Mouse (Mus musculus) neural tube, embryonic 14.5 days (tissue): ENCODE measurements around the gene Coro7. TPM values are rescaled to one million over a fixed set of nuclear protein-coding genes. Genes with fewer than 3 reads are reported as not detected.

ENCODE experiments used
- ATAC-seq: fragments of 200-750 bp; cut with Nextera tagmentation; 2 replicates; pipeline ENCODE4 v1.8.0; 2017; ENCODE audit warnings: low read depth, mild to moderate bottlenecking, moderate TSS enrichment, moderate library complexity
- H3K27ac ChIP-seq: fragments of 300-500 bp; sonication (generic); 2 replicates; pipeline ENCODE4 v1.5.1; 2014; ENCODE audit warnings: low read depth, mild to moderate bottlenecking, control low read depth, low read length, moderate library complexity, mixed read lengths
- H3K27me3 ChIP-seq: fragments of 300-500 bp; sonication (generic); 2 replicates; pipeline ENCODE4 v1.6.1; 2014; ENCODE audit warnings: low read length; ENCODE audit not compliant: control insufficient read depth, insufficient read depth
- H3K36me3 ChIP-seq: fragments of 300-500 bp; sonication (generic); 2 replicates; pipeline ENCODE4 v1.6.1; 2014; ENCODE audit warnings: low read length, mixed read lengths; ENCODE audit not compliant: control insufficient read depth, insufficient read depth
- H3K4me1 ChIP-seq: fragments of 300-500 bp; sonication (generic); 2 replicates; pipeline ENCODE4 v1.6.1; 2014; ENCODE audit warnings: low read length; ENCODE audit not compliant: control insufficient read depth, insufficient read depth
- H3K4me2 ChIP-seq: fragments of 300-500 bp; sonication (generic); 2 replicates; pipeline ENCODE4 v1.6.1; 2014; ENCODE audit warnings: mild to moderate bottlenecking, low read depth, low read length, control low read depth
- H3K4me3 ChIP-seq: fragments of 300-500 bp; sonication (generic); 2 replicates; pipeline ENCODE4 v1.5.1; 2014; ENCODE audit warnings: low read depth, low read length, control low read depth, mixed read lengths
- H3K9ac ChIP-seq: fragments of 300-500 bp; sonication (generic); replicated peaks from 2 replicates; pipeline ENCODE4 v1.6.1; 2014; ENCODE audit warnings: low read depth, mild to moderate bottlenecking, control low read depth, low read length, mixed read lengths
- H3K9me3 ChIP-seq: fragments of 300-500 bp; sonication (generic); 2 replicates; pipeline ENCODE4 v1.6.1; 2016; ENCODE audit warnings: low read length; ENCODE audit not compliant: control insufficient read depth
- WGBS: fragments of 180-500 bp; shearing (Covaris S2); extraction: QIAGEN DNeasy Blood & Tissue Kit; methylation state at CpG from one replicate; pipeline ENCODE4 v1.1.7; 2014; 5-methylcytosine and 5-hydroxymethylcytosine counted together
- polyA plus RNA-seq: library from polyadenylated mRNA; unstranded; fragments of >200 nt; fragmentation: Nextera tagmentation; extraction: Ambion mirVana; gene quantifications from 2 replicates; pipeline ENCODE4 v1.2.1, GENCODE M21; 2014

The Coro7 gene
- polyA plus RNA-seq, 1 experiment from 2014 or later = 28.6 TPM

GRCm38 (mm10) chr16:4639831-4640237 lies 39.7 kb downstream of the Coro7 start, which contains the start of the genes Vasn and Dnaja3:
Vasn (plus strand) TSS chr16:4639941.
Dnaja3 (plus strand) TSS chr16:4639989.
- Histone ChIP-seq H3K9me3 (no peaks in the 10 kb centered on the region), H3K4me2 (peak within 1 kb of the TSS; percentile 65), H3K27me3 (no peaks in the 10 kb centered on the region), H3K4me1 (peaks cover 19% of the 10 kb centered on the region), H3K27ac (peak within 1 kb of the TSS; percentile 60), H3K9ac (peak within 1 kb of the TSS; percentile 59), H3K4me3 (peak within 1 kb of the TSS; percentile 46), H3K36me3 (no peaks in the 10 kb centered on the region)
- WGBS = 1% methylated on average over 22 of the region's 22 CpGs
- ATAC-seq = peak; percentile 93

- ATAC-seq = no peak
- H3K27ac ChIP-seq = no peak overlapping the region
These were observed 40.6 kb downstream of the Coro7 start for GRCm38 (mm10) chr16:4638891-4639390.

GRCm38 (mm10) chr16:4635760-4636159 lies 43.8 kb downstream of the Coro7 start:
- Histone ChIP-seq H3K4me2 (no peak overlapping the region), H3K9ac (no peak overlapping the region), H3K4me3 (no peak overlapping the region), H3K27me3 (no peaks in the 10 kb centered on the region), H3K9me3 (no peaks in the 10 kb centered on the region), H3K27ac (no peak overlapping the region), H3K36me3 (peaks cover 6% of the 10 kb centered on the region; the same call in 1 of the 2 replicates), H3K4me1 (peaks cover 2% of the 10 kb centered on the region)
- 72% methylated on average over 4 of the region's 4 CpGs for WGBS
- no peak for ATAC-seq

More at GRCm38 (mm10) chr16:4638891-4639390, 40.6 kb downstream of the Coro7 start:
- Histone ChIP-seq H3K9me3 (no peaks in the 10 kb centered on the region), H3K4me1 (peaks cover 15% of the 10 kb centered on the region), H3K4me3 (no peak overlapping the region), H3K9ac (no peak overlapping the region), H3K27me3 (no peaks in the 10 kb centered on the region), H3K36me3 (no peaks in the 10 kb centered on the region), H3K4me2 (no peak overlapping the region)
- 90% methylated on average over 3 of the region's 3 CpGs for WGBS

- Histone ChIP-seq H3K9me3 (no peaks in the 10 kb centered on the region), H3K27ac (no peak overlapping the region), H3K4me2 (no peak overlapping the region), H3K27me3 (no peaks in the 10 kb centered on the region), H3K4me1 (no peaks in the 10 kb centered on the region), H3K36me3 (peaks cover 6% of the 10 kb centered on the region; the same call in 1 of the 2 replicates), H3K4me3 (no peak overlapping the region), H3K9ac (no peak overlapping the region)
- WGBS = 87% methylated on average over 9 of the region's 9 CpGs
- ATAC-seq = no peak
These were observed 44.9 kb downstream of the Coro7 start for GRCm38 (mm10) chr16:4634681-4635080.

GRCm38 (mm10) chr16:4633661-4634060 lies 45.9 kb downstream of the Coro7 start:
- H3K27me3 ChIP-seq = no peaks in the 10 kb centered on the region
- H3K9me3 ChIP-seq = no peaks in the 10 kb centered on the region
- no peak overlapping the region for H3K4me3 ChIP-seq
- H3K4me1 ChIP-seq = no peaks in the 10 kb centered on the region
- H3K27ac ChIP-seq = no peak overlapping the region
- ATAC-seq = no peak
- peaks cover 6% of the 10 kb centered on the region; the same call in 1 of the 2 replicates for H3K36me3 ChIP-seq
- H3K4me2 ChIP-seq = no peak overlapping the region
- H3K9ac ChIP-seq = no peak overlapping the region
- WGBS = 92% methylated on average over 3 of the region's 3 CpGs

GRCm38 (mm10) chr16:4632050-4632449 lies 47.5 kb downstream of the Coro7 start:
- Histone ChIP-seq H3K27me3 (no peaks in the 10 kb centered on the region), H3K9ac (no peak overlapping the region), H3K27ac (no peak overlapping the region), H3K4me1 (no peaks in the 10 kb centered on the region), H3K4me2 (no peak overlapping the region), H3K36me3 (peaks cover 9% of the 10 kb centered on the region), H3K9me3 (no peaks in the 10 kb centered on the region), H3K4me3 (no peak overlapping the region)
- ATAC-seq = no peak
- 61% methylated on average over 7 of the region's 7 CpGs for WGBS

GRCm38 (mm10) chr16:4629950-4630349 lies 49.6 kb downstream of the Coro7 start:
- H3K27me3 ChIP-seq = no peaks in the 10 kb centered on the region
- H3K36me3 ChIP-seq = peaks cover 12% of the 10 kb centered on the region
- H3K27ac ChIP-seq = no peak overlapping the region
- H3K4me3 ChIP-seq = no peak overlapping the region
- WGBS = 19% methylated on average over 6 of the region's 6 CpGs
- no peaks in the 10 kb centered on the region for H3K4me1 ChIP-seq
- no peaks in the 10 kb centered on the region for H3K9me3 ChIP-seq
- H3K9ac ChIP-seq = no peak overlapping the region
- ATAC-seq = 0 out of 2 replicates have a peak, but pooled peaks have one; percentile 5
- H3K4me2 ChIP-seq = no peak overlapping the region

GRCm38 (mm10) chr16:4628898-4629419 lies 50.6 kb downstream of the Coro7 start:
- H3K4me2 ChIP-seq = no peak overlapping the region
- H3K36me3 ChIP-seq = peaks cover 12% of the 10 kb centered on the region
- no peak overlapping the region for H3K9ac ChIP-seq
- H3K4me1 ChIP-seq = peaks cover under 1% of the 10 kb centered on the region; the same call in 1 of the 2 replicates
- H3K27ac ChIP-seq = no peak overlapping the region
- no peak overlapping the region for H3K4me3 ChIP-seq
- no peaks in the 10 kb centered on the region for H3K9me3 ChIP-seq
- ATAC-seq = no peak
- H3K27me3 ChIP-seq = no peaks in the 10 kb centered on the region
- 93% methylated on average over 9 of the region's 9 CpGs for WGBS

GRCm38 (mm10) chr16:4627105-4627504 lies 52.5 kb downstream of the Coro7 start:
- Histone ChIP-seq H3K4me2 (no peak overlapping the region), H3K4me1 (peaks cover 13% of the 10 kb centered on the region), H3K27ac (no peak overlapping the region), H3K4me3 (no peak overlapping the region), H3K36me3 (peaks cover 6% of the 10 kb centered on the region), H3K27me3 (no peaks in the 10 kb centered on the region), H3K9me3 (no peaks in the 10 kb centered on the region), H3K9ac (no peak overlapping the region)
- no peak for ATAC-seq
- 92% methylated on average over 6 of the region's 6 CpGs for whole genome bisulfite sequencing
